Mouse (Mus musculus) ES-E14 (cell line): ENCODE measurements around the gene Plekhm1.

Experiments
- CHD2 ChIP-seq: IDR thresholded peaks from 2 replicates; pipeline ENCODE4 v1.6.1; 2014; ENCODE audit warnings: mild to moderate bottlenecking, low read depth, low read length, inconsistent platforms
- HCFC1 ChIP-seq: IDR thresholded peaks from 2 replicates; pipeline ENCODE4 v1.6.1; 2012; ENCODE audit warnings: low read length, inconsistent platforms, borderline replicate concordance; ENCODE audit not compliant: insufficient read depth
- MAFK ChIP-seq: IDR thresholded peaks from 2 replicates; pipeline ENCODE4 v1.6.1; 2014; ENCODE audit warnings: mild to moderate bottlenecking, low read depth, low read length, inconsistent platforms; ENCODE audit not compliant: insufficient read depth
- ZC3H11A ChIP-seq: IDR thresholded peaks from 2 replicates; pipeline ENCODE4 v1.6.1; 2012; ENCODE audit warnings: low read depth, mild to moderate bottlenecking, inconsistent platforms, low read length, borderline replicate concordance
- ZNF384 ChIP-seq: IDR thresholded peaks from 2 replicates; pipeline ENCODE4 v1.6.1; 2012; ENCODE audit warnings: low read depth, low read length, inconsistent platforms

DNA sequence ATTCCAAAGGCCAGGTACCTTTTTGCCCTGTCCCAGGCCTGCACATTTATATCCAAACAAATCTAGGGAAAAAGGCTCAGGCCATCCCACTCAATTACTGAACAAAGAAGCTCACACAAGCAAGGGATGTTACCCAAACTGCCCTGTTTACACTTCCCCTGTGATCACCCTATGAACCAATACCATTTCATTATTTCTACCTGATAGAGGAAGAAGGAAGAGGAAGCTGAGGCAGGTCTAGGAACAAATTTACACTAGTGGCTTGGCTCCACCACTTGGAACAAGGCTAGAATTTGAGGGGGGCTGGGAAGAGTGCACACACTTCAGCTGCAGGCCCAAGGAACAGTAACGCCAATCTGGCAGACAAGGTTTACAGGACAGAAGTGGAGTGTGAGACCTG lies 6.7 kb downstream of the Plekhm1 start:
- no peak for TF ChIP-seq CHD2
- no peak for TF ChIP-seq ZC3H11A
- TF ChIP-seq HCFC1, result no peak
- TF ChIP-seq ZNF384, result no peak
- TF ChIP-seq MAFK, result no peak
